Mouse (Mus musculus): Measurements from ENCODE around the gene Swt1.
A peak's percentile ranks its signal among the peaks of the same experiment; 100 is the strongest.
"Not testable (repeated sequence)": the region's sequence is repeated elsewhere in the genome, so short reads cannot be mapped to it uniquely, and the experiment has no call there.

The Swt1 gene

GRCm38 (mm10) chr1:151428263-151429221, at the start of gene Swt1, which contains the start of gene Trmt1l:
Gene Swt1, minus strand, starts transcription at chr1:151428455.
Gene Trmt1l, plus strand, starts transcription at chr1:151428542.
- peak; percentile 98 for DNase-seq

DNA sequence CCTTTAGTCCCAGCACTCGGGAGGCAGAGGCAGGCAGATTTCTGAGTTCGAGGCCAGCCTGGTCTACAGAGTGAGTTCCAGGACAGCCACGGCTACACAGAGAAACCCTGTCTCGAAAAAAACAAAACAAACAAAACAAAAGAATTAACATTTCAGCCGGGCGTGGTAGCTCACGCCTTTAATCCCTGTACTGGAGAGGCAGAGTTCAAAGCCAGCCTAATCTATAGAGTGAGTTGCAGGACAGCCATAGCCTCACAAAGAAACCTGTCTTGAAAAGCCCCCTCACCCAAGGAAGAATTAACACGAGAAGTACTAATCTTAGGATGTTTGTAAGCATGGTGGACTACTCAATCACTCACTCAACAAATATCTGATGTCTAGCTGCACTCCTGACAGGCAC, 44.1 kb upstream of the Swt1 start:
- not testable (repeated sequence) for DNase-seq

DNA sequence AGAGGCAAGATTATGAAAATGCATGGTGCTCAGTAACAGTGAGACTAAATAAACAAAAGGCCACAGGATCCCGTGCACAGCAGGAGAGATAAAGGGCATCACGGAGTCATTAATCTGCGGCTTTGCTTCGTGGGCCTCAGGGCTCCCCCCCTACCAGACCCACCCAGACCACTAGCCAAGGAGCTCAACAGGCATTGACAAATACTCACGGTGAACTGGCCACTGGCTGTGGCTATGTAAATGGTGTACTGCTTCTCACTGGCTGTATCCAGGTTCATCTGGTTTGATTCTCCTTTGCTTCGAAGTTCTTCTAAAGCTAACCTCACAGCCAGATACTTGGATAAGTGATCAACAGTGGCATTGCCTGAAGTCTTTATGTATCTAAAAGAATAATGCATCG, 43.2 kb upstream of the Swt1 start:
- DNase-seq: no peak

GRCm38 (mm10) chr1:151466571-151466970, 38.3 kb upstream of the Swt1 start:
- no peak for DNase-seq

GRCm38 (mm10) chr1:151464914-151465313, 36.7 kb upstream of the Swt1 start:
- DNase-seq: peak; percentile 50

DNA sequence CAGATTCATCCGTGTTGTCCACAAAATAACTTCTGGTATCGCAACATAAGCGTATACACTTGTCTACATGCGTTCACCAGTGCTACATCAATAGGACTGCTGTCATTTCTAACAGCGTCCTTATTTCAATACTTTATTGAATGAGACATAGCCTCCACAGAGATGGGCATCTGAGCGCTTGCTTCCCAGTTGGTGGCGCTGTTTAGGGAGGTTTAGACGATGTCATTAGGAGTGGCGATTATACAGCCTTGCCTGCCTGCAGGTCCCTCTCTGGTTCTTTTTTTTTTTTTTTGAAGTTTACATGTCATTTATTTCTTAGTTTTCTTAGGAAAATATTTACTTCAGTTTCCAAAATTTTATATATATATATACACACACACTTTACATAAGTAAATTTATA, 33.0 kb upstream of the Swt1 start:
- DNase-seq: no peak

DNA sequence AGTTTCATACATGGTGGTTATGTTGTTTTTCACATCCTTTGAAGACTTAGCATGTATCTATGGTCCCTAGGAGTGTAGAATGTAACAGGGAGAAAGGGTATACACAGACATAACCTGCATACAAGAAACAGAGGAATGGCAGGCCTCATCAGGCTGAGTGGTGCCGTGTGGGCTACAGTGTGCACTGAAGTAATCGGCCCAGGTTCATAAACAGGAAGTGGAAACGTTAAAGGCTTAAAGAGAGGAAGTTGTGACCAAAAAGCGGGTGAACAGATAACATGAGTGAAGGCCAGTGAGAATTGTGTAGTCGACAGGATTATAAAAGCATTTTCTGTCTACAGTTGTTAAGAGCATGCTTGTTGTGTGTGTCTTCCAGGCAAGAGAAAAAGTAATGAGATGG, 28.8 kb upstream of the Swt1 start:
- DNase-seq: no peak

DNA sequence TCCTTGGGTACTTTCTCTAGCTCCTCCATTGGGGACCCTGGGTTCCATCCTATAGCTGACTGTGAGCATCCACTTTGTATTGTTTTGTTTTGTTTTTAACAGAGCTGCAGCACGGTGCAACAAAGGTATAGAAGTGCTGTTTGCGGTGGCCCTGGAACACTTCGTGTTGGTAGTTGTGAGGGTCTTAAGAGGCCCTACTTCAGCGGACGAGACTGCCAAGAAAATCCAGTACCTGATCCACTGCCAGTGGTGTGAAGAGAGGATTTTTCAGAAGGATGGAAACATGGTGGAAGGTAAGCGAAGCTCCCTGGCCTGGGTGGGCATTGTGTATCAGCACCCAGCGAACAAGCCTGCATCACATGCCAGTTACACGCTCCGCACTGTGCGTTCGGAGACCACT, 23.7 kb upstream of the Swt1 start:
- no peak for DNase-seq

DNA sequence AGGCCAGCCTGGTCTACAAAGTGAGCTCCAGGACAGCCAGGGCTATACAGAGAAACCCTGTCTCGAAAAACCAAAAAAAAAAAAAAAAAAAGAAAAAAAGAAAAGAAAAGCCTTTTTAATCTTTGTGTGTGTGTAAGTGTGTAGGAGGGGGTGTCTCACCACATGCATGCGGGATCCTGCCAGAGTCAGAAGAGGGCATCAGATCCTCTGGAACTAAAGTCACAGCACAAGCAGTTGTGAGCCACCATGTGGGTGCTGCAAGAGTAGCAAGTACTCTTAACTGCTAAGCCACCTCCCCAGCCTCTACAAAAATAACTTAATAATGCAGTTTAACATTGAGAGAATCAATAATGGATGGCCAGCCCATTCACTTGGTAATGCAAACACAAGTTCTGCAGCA, 22.6 kb upstream of the Swt1 start:
- DNase-seq: no peak

- no peak for DNase-seq
Measured at GRCm38 (mm10) chr1:151449866-151450265, 21.6 kb upstream of the Swt1 start.

DNA sequence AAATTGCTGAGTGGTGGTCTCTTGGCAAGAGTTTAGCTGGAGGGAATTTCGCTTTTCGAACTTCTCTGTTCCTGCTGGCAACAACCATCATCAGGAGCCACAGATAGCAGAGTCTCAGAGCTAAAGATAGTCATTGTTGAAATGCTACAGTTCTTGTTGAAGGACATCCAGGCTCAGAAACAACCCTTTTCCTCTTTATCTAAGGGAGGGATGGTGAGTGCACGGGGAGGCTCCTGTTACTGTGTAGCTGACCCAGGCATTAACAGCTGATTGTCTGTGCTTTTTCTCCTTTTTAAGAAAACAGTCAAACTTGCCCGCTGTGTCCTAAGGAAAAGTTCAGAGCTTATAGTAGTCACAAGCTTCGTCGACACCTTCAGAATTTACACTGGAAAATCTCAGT, 7.2 kb upstream of the Swt1 start:
- no peak for DNase-seq

- DNase-seq: no peak
Measured at GRCm38 (mm10) chr1:151429316-151429715, 1.1 kb upstream of the Swt1 start.

GRCm38 (mm10) chr1:151427888-151428262, 380 bp downstream of the Swt1 start:
- DNase-seq: no peak

DNA sequence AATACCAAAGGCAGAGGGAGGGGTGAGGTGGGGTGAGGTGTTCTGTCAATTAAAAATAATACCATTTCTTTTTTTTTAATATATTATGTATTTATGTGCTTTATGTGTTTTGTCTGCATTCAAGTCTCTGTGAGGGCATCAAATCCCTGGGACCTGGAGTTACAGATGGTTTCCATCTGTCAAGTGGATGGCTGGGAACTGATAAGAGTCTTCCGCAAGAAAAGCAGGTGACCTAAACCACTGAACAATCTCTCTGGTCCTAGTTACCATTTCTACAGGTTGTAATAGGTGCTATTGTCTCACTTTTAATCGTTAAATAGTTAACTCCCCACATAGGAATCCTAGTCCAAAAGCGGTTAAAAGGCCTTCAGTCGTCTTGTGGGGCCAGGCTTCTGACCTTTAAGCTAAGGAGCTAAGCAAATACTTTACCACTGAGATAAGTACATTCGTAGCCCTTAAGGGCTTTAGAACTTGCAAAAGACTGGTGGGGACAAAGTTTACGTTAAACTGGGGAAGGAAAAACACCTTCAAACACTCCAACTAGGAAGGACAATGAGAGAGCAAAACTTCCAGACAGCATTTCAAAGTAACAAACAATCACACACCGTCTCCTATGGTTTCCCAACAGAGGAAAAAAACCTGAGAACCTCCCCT, 1.2 kb downstream of the Swt1 start:
- no peak for DNase-seq

DNA sequence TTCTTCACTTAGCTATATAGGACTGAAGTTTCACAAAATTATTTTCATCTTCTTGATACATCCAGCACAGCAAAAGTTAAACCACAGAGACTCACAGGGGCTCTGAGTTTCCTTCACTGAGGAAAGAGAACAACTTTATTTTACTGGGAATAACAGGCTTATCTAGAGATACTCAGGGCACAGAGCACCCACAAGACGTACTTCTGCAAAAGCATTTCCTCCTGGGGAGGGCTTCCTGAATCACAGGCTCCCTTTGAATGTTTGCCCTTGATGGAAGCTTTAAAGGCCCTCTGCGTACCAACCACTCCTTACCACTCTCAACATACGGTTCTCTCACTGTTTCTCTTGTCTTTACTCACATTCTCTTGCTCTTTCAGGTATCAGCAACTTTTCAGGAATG, 6.1 kb downstream of the Swt1 start:
- DNase-seq: no peak

DNA sequence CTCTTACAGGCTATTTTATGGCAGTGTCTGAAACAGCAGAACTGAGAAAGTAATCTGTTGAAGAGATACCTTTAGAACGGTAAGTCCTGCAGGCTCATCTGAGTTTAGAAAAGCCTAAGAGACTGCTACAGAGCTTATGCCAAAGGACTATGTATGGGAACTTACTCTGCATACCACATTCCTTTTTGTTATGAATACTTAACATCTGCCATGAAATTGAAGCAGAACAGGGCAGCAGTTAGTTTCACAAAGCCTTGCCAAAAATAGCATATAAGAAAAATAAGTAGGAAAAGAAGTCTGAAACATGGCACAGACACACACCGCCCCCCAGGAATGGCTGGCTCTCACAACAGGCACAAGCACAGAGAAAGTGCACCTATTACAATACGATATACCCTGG, 18.4 kb downstream of the Swt1 start:
- no peak for DNase-seq

DNA sequence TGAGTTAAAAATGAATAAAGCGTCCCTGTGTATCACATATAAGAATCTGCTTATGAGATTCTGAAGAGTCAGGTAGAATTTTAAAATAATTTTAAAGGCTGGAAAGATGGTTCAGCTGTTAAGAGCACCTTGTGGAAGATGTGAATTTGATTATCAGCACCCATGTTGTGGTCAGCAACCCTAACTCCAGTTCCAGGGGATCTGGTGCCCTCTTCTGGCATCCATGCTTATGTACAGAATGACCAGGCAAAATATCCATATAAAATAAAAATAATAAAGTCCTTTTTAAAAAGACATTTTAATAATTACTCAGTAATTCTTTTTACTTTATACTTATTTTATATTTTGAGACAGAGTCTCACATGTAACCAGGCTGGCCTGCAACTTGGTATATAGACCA, 38.2 kb downstream of the Swt1 start:
- peak; percentile 58 for DNase-seq

GRCm38 (mm10) chr1:151377353-151377752, 50.9 kb downstream of the Swt1 start:
- no peak for DNase-seq

DNA sequence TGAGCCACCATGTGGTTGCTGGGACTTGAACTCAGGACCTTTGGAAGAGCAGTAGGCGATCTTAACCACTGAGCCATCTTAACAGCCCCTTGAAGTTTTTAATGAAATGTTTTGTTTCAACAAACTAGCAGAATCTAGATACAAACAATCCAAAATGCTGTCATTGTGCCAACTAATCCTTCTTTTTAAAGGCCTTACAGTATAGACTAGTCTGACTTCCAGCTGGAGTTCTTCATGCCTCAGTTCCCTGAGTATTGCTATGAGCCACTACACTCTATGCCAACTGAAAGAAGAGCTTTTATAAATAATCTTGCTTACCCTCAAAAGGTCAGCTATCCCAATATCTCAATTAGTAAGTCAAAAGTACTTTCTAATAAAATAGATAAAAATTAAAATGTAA, 55.4 kb downstream of the Swt1 start:
- no peak for DNase-seq

- DNase-seq: no peak
Measured at GRCm38 (mm10) chr1:151371543-151371942, 56.7 kb downstream of the Swt1 start.

- DNase-seq: no peak
Measured at GRCm38 (mm10) chr1:151370573-151370972, 57.7 kb downstream of the Swt1 start.

DNA sequence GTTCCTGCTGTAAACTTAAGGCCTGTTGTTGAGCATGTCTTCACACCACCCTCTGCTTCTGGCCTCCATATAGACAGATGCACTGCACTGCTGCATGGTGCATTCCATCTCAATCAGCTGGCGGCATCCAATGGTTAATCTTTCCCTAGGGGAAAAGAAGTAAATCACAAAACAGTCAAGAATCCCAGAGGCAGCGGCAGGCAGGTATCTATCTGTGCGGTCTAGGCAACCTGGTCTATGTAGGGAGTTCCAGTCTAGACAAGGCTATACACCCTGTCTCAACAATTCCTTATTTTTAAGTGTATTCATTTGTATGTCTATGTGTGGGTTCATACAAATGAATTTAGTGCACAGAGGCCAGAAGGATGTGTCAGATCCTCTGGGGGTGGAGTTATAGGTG, 59.8 kb downstream of the Swt1 start:
- DNase-seq: no peak

DNA sequence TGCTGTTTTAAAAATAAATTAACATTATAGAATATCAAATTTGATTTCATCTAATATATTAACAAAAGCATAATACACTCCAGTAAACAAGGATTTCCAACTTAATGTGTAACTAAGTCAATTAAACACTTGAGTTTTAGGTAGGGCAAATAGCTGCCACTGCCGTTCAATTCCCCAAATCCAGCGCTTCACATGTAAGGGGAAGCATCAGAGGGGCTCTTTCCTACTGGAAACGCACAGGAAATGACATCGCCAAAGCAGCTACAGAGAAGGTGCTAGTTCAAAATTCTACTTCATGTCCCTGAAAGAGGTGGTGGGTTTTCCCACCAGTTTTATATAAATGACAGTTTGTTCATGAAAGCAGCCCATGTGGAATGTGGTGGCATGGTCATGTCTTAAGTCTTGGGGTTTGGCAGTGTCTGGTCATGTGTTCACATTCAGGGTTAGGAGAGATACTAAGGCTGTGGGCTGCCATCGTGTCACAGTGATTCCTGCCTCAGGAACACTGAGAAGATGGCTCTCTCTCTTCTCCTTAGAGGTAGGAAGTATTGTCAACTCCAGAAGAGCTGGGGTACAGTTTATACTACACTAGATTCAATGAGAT, 60.4 kb downstream of the Swt1 start:
- no peak for DNase-seq

All from kidney, postnatal 10 days (tissue).